Mouse (Mus musculus) cerebellum, adult 11 months (tissue): ENCODE data around the gene Dek.

Source experiments
- DNase-seq: peaks from one replicate; pipeline ENCODE4 v3.0.0; 2022

Gene Dek

GRCm38 (mm10) chr13:47105711-47106579, at the start of gene Dek:
Dek (minus strand) TSS chr13:47106201.
- peak; percentile 77 for DNase-seq

GRCm38 (mm10) chr13:47154866-47155265, 48.9 kb upstream of the Dek start:
- DNase-seq = no peak

GRCm38 (mm10) chr13:47153206-47153605, 47.2 kb upstream of the Dek start:
- no peak for DNase-seq

- DNase-seq = peak; percentile 42
Observed at GRCm38 (mm10) chr13:47152390-47152789, 46.4 kb upstream of the Dek start.

- DNase-seq = no peak
Observed at GRCm38 (mm10) chr13:47151060-47151459, 45.1 kb upstream of the Dek start.

- DNase-seq = no peak
Observed at GRCm38 (mm10) chr13:47149993-47150392, 44.0 kb upstream of the Dek start.

- DNase-seq = no peak
Observed at GRCm38 (mm10) chr13:47148573-47148972, 42.6 kb upstream of the Dek start.

- no peak for DNase-seq
Observed at GRCm38 (mm10) chr13:47146388-47146787, 40.4 kb upstream of the Dek start.

GRCm38 (mm10) chr13:47145939-47146338, 39.9 kb upstream of the Dek start:
- no peak for DNase-seq

- DNase-seq = no peak
Observed at GRCm38 (mm10) chr13:47142764-47143163, 36.8 kb upstream of the Dek start.

GRCm38 (mm10) chr13:47135741-47136140, 29.7 kb upstream of the Dek start:
- DNase-seq = no peak

- DNase-seq = no peak
Observed at GRCm38 (mm10) chr13:47134836-47135235, 28.8 kb upstream of the Dek start.

GRCm38 (mm10) chr13:47133058-47133457, 27.1 kb upstream of the Dek start:
- DNase-seq = no peak

- DNase-seq = no peak
Observed at GRCm38 (mm10) chr13:47129090-47129489, 23.1 kb upstream of the Dek start.

GRCm38 (mm10) chr13:47125595-47125994, 19.6 kb upstream of the Dek start:
- DNase-seq = no peak

GRCm38 (mm10) chr13:47124986-47125385, 19.0 kb upstream of the Dek start:
- DNase-seq = no peak

- no peak for DNase-seq
Observed at GRCm38 (mm10) chr13:47124449-47124848, 18.4 kb upstream of the Dek start.

- peak; percentile 24 for DNase-seq
Observed at GRCm38 (mm10) chr13:47122537-47123430, 16.8 kb upstream of the Dek start, which contains the start of gene Rnf144b. Rnf144b (plus strand) TSS chr13:47122656.

GRCm38 (mm10) chr13:47121333-47121889, 15.4 kb upstream of the Dek start:
- peak; percentile 26 for DNase-seq

GRCm38 (mm10) chr13:47116000-47116399, 10.0 kb upstream of the Dek start:
- no peak for DNase-seq

GRCm38 (mm10) chr13:47112924-47113323, 6.9 kb upstream of the Dek start:
- DNase-seq = no peak

GRCm38 (mm10) chr13:47112056-47112455, 6.1 kb upstream of the Dek start:
- DNase-seq = no peak

- DNase-seq = no peak
Observed at GRCm38 (mm10) chr13:47111185-47111584, 5.2 kb upstream of the Dek start.
